17 mouse cellular contexts compared by ENCODE assay signal in the genomic region with DNA sequence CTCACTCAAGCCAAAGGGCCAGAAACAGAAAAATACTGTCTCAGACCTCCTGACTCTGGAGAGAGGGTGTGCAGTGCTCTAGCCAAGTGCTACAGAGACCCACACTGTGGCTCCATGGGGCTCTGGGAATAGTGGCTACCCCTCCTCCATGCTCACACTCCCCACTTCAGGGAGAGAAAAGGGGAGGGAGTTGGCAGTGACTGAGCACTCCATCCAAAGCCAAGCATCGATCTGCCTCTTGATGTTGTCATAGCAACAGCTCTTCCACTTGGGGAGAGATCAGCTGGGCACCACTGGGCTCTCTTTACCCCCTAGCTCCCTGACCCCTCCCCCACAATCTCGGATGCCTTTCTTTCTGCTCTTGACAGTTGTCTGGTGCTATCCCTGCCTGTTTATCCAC. TPM values are rescaled to one million over a fixed set of nuclear protein-coding genes. Genes with fewer than 3 reads are reported as not detected.
DNase-seq lines count a peak whose midpoint lies in the region; ATAC-seq lines count a peak whose summit lies in the region.
"Had no signal": no experiment of that assay in that cellular context is flagged by ENCODE, and none has a peak within 500 bp of the region (broad histone marks: within the 10 kb centered on the region; RNA-seq: fewer than 3 reads in every experiment).

No protein-coding gene starts in this region.

- H3K4me3 ChIP-seq in midbrain, embryonic 12.5 days, result no peak overlapping the region

- H3K4me2 ChIP-seq in midbrain, embryonic 12.5 days (replicated peaks), result no peak overlapping the region

- H3K9me3 ChIP-seq in midbrain, embryonic 12.5 days, result no peaks in the 10 kb centered on the region

- H3K4me1 ChIP-seq in midbrain, embryonic 12.5 days, result peaks cover 11% of the 10 kb centered on the region

- 0% methylated on average over 2 of the region's 2 CpGs for whole genome bisulfite sequencing in midbrain, embryonic 12.5 days

- peak; percentile 4 for DNase-seq in cerebellum, adult 11-12 months
- no peak for DNase-seq in cerebellum, postnatal 36 days
- peak; percentile 3 for DNase-seq in right cerebral cortex, postnatal 14 days
- DNase-seq in right cerebral cortex, adult 2 months (ENCODE audit: low spot score in 2 of 2), result no peak
- DNase-seq in adrenal gland, adult 18-20 months (ENCODE audit: low spot score in 2 of 2), result no peak
- no peak for DNase-seq in urinary bladder, adult 18-20 months (ENCODE audit: low spot score in 2 of 2)
- no peak for DNase-seq in yolk sac, embryonic 10.5 days (ENCODE audit: low spot score)
- DNase-seq: gastrocnemius, postnatal 36 days; kidney, postnatal 10 days; lung, adult 2 months had no signal

- H3K27ac ChIP-seq in midbrain, embryonic 12.5 days (replicated peaks), result peak overlapping the region; percentile 63
- H3K27ac ChIP-seq: stomach, postnatal 0 days had no signal

- H3K27me3 ChIP-seq in midbrain, embryonic 12.5 days, result no peaks in the 10 kb centered on the region

- H3K36me3 ChIP-seq in midbrain, embryonic 12.5 days, result no peaks in the 10 kb centered on the region

- peak; percentile 84 for ATAC-seq in midbrain, embryonic 12.5 days (ENCODE audit: low FRiP score, low read depth)

- H3K9ac ChIP-seq in midbrain, embryonic 12.5 days (replicated peaks), result no peak overlapping the region

RNA-seq across cellular contexts. Expression of a gene that starts 38.4 kb away (rescaled TPM):
- not detected in 2 replicates for polyA plus RNA-seq in midbrain, embryonic 12.5 days (2016; fragmentation: Nextera tagmentation; extraction: Ambion mirVana)
- total RNA-seq in adrenal gland, adult 18-20 months (2021), result not detected
- total RNA-seq: ES-E14; gastrocnemius, postnatal 36 days; left cerebral cortex, postnatal 36 days; megakaryocyte-erythroid progenitor cell, adult 5-6 weeks had no signal
- polyA plus RNA-seq: cerebellum, adult 2 months; heart, postnatal 0 days had no signal

RNA-seq across cellular contexts. Expression of a gene that starts 58.4 kb away (rescaled TPM):
- not detected in 2 replicates for polyA plus RNA-seq in midbrain, embryonic 12.5 days (2016; fragmentation: Nextera tagmentation; extraction: Ambion mirVana)
- not detected for total RNA-seq in adrenal gland, adult 18-20 months (2021)
- total RNA-seq: ES-E14; gastrocnemius, postnatal 36 days; left cerebral cortex, postnatal 36 days; megakaryocyte-erythroid progenitor cell, adult 5-6 weeks had no signal
- polyA plus RNA-seq: cerebellum, adult 2 months; heart, postnatal 0 days; stomach, postnatal 0 days had no signal

Comparison
In these comparisons a context has a peak if more than half of its experiments do, and no peak if none do; other contexts are left out.
1. DNase-seq: peak in cerebellum, adult 11-12 months (single experiment) and right cerebral cortex, postnatal 14 days (single experiment); none in cerebellum, postnatal 36 days (0 of 2), right cerebral cortex, adult 2 months (0 of 2), adrenal gland, adult 18-20 months (0 of 2), urinary bladder, adult 18-20 months (0 of 2) and yolk sac, embryonic 10.5 days (single experiment).